Mouse (Mus musculus): ENCODE measurements around the gene Ift43.

- TF ChIP-seq CTCF (IDR thresholded peaks at IDR 0.05; ENCODE audit: low read depth): no peak
- no peak for TF ChIP-seq EP300 (IDR thresholded peaks at IDR 0.05; ENCODE audit: low read depth)
Observed at GRCm38 (mm10) chr12:86135691-86136090, 53.4 kb downstream of the Ift43 start.
